Mouse (Mus musculus): Measurements from ENCODE around the gene Cpsf3.

The Cpsf3 gene

DNA sequence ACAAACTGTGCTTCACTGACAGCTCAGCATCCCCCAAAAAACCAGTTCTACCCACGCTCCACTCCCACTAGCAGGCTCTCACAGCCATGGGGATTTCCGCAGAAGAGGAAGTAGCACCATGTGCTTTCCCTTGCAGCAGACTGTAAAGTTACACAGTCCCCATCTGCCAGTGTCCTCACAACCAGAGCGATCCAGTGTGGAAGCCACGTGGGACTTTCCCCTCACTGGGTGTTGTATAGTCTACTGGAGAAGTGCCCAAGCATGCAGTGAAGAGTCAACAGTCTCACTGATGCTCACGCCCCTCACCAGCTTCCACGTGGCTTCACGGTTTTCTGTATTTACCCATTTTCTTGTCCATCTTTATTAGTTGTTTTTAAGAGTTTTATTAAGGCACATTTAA, 50.7 kb downstream of the Cpsf3 start:
- DNase-seq: peak; percentile 50 to 55

DNA sequence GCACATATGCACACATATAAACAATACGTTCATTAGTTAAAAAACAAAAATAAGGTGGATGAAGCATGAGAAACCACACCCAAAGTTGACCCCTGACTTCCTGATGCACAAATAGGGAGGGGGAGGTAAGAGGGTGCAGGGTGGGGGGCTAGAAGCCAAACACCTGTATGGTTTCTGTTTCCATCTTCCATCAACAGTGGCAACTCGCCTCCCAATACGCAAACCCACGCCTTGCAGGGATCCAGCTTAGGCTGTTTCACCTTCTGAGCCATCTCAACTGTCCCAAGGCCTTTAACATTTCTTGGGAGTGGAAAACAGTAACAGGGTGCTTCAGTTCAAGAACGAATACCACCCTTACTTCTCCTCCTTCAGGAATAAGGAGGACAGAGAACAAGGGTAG, 52.0 kb downstream of the Cpsf3 start:
- no peak for DNase-seq

DNA sequence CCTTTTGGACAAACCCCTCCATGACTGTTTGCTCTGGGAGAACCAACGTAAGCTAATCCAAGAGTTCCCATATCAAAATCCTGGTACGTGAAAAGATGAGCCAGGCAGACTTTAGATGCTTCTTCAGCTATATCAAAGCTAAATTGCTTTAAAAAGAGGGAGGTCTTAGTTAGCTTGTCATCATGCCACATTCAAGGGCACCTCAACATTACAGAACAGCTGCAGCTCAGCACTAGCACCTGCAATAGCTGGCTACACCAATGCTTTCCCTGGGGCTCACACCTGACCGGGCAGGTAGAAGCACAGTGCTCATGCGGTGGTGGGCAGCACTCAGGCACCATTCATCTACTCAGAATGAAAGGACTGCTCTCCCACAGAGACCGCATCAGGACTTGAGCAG, 55.5 kb downstream of the Cpsf3 start:
- DNase-seq: no peak

DNA sequence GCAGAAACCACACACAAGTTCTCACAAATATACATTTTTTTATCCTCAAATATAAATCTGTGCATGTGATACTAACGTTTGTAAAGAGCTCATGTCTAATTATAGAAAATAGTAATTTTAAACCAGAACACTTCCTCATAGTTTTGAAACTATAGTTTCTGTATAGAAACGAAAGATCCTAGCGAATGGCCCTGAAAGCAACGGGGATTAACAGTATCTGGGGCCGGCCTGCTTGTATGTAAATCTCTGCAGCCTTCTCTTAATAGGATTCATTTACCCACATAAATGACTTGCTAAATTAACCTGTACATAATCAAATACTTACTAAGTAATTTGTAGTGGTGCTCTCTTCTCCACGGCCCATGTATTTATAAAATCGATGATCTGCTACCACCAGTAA, 61.8 kb downstream of the Cpsf3 start:
- DNase-seq: no peak

DNA sequence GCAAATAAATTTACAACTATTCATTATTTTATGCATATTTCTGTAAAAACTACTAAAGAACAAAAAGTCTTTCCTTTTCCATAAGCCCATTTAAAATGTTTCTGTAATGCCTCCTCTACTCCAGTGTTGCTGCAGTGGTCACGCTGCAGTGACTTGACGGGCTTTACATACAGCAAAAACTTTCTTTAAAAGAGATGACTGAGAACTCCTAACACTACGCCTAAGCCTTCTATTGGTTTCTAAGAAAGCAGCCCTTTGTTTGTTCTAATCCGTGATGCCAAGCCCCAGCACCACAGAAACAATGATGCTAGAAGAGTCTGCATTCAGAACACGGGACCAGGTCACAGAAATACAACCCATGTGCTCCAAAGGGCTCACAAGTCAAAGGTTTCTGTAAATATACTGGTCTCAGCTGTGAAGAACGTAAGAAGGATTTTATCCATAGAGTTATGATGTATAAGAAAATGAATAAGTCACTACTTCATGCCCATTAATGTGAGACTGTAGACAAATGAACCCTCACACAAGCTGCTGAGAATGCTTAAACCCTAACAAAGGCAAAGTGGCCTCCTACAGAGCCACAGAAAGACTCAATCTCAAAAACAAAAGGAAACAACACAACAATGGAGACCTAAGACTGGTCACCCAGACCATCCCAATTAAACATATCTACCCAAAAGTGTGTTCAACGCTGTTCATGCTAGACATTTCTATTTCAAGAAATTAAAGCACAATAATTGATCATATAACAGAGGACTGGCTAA, 65.1 kb downstream of the Cpsf3 start:
- DNase-seq: no peak

DNA sequence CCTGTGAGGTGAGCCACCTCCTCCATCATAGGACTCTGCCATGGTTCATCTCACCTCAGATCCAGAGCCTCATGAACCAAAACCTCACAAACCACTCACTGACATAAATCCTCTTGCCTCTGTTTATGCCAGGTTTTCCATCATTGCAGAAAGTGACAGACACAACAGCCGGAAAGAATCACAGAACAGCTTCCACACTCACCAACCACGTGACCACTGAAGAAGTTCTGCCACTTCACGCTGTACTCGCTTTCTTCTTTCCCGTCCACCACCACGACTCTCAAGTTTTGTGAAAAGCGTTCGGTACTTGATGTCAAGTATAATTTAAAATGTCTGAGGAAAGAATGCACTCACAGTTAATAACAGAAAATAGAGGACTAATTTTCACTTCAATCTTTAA, 68.5 kb downstream of the Cpsf3 start:
- peak in 1 of 2 experiments; percentile 27 for DNase-seq

DNA sequence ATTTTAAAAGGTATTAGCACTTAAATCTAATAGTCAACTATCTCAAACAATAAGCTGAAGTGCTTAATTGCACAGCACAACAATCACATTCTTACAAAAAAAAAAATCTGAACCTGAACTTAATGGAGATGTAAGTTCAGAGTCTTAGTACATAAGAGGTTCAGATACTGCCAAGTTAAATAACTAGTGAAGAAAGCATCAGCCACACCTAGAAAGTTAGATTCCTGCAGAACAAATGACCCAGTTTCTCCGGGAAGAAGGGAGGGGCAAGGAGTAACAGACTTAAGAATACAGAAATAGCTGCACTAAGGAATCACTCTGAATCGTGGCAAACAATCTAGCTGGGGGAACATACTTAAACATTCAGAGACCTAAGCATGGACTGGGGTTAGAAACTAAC, 77.5 kb downstream of the Cpsf3 start:
- peak; percentile 23 to 62 for DNase-seq

DNA sequence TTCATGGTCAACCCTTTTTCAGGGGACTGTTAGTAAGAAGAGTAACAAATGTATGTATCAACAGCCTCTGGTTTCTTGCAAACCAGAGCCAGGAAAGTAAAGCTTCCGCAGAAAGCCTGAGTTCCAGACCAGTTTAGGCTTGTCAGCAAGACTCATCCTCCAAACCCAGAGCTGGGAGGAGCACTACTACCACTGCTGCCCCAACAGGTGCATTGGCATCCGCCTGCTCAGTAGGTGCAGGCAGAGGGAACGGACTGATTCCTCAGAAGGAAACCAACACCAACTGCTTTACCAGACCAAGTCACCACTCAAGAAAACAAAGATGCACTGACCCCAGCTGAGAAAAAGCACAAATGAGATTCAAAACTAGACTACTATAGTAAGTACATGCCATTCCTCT, 78.0 kb downstream of the Cpsf3 start:
- no peak for DNase-seq
